Mouse (Mus musculus) ES-E14 (cell line): ENCODE results near the gene Prkcd. TPM values are rescaled to one million over a fixed set of nuclear protein-coding genes. Genes with fewer than 3 reads are reported as not detected.
A peak's percentile ranks its signal among the peaks of the same experiment; 100 is the strongest.

Experiments used
- DNase-seq: peaks from one replicate; pipeline ENCODE4 v3.0.0-alpha.2; 2013; ENCODE audit warnings: low read depth, low spot score
- H3K27ac ChIP-seq: 2 replicates; pipeline ENCODE4 v1.5.1; 2012; ENCODE audit warnings: low read depth, mild to moderate bottlenecking, low read length, moderate library complexity, mixed read lengths; ENCODE audit not compliant: poor library complexity, insufficient read depth, severe bottlenecking
- H3K36me3 ChIP-seq: 2 replicates; pipeline ENCODE4 v1.6.1; 2012; ENCODE audit warnings: mild to moderate bottlenecking, low read length, moderate library complexity, mixed read lengths; ENCODE audit not compliant: control insufficient read depth, poor library complexity, insufficient read depth, severe bottlenecking
- H3K4me1 ChIP-seq, 2 experiments: fragments of 150-350 bp in 1 of 2; sonication (generic) in 1 of 2; 2 replicates each; pipeline ENCODE4 v1.6.1; 2012; ENCODE audit warnings: low read length in 2 of 2, mild to moderate bottlenecking in 1 of 2, mixed read lengths in 1 of 2; ENCODE audit not compliant: control insufficient read depth in 2 of 2, insufficient read depth in 2 of 2, poor library complexity in 1 of 2
- H3K4me3 ChIP-seq, 2 experiments: fragments of 150-350 bp in 1 of 2; sonication (generic) in 1 of 2; 2 replicates each; pipeline ENCODE4 v1.5.1; 2012; ENCODE audit warnings: low read length in 2 of 2, low read depth in 1 of 2, mild to moderate bottlenecking in 1 of 2, mixed read lengths in 1 of 2; ENCODE audit not compliant: insufficient read depth in 1 of 2, poor library complexity in 1 of 2, severe bottlenecking in 1 of 2
- H3K9ac ChIP-seq: 2 replicates; pipeline ENCODE4 v1.6.1; 2012; ENCODE audit warnings: low read depth, mild to moderate bottlenecking, low read length, mixed read lengths; ENCODE audit not compliant: poor library complexity, insufficient read depth, severe bottlenecking
- H3K9me3 ChIP-seq: fragments of 150-350 bp; sonication (generic); 2 replicates; pipeline ENCODE4 v1.6.1; 2012; ENCODE audit warnings: low read depth, mild to moderate bottlenecking, low read length; ENCODE audit not compliant: control insufficient read depth, insufficient read depth
- CHD2 ChIP-seq: IDR thresholded peaks from 2 replicates; pipeline ENCODE4 v1.6.1; 2014; ENCODE audit warnings: mild to moderate bottlenecking, low read depth, low read length, inconsistent platforms
- HCFC1 ChIP-seq: IDR thresholded peaks from 2 replicates; pipeline ENCODE4 v1.6.1; 2012; ENCODE audit warnings: low read length, inconsistent platforms, borderline replicate concordance; ENCODE audit not compliant: insufficient read depth
- MAFK ChIP-seq: IDR thresholded peaks from 2 replicates; pipeline ENCODE4 v1.6.1; 2014; ENCODE audit warnings: mild to moderate bottlenecking, low read depth, low read length, inconsistent platforms; ENCODE audit not compliant: insufficient read depth
- ZC3H11A ChIP-seq: IDR thresholded peaks from 2 replicates; pipeline ENCODE4 v1.6.1; 2012; ENCODE audit warnings: low read depth, mild to moderate bottlenecking, inconsistent platforms, low read length, borderline replicate concordance
- ZNF384 ChIP-seq: IDR thresholded peaks from 2 replicates; pipeline ENCODE4 v1.6.1; 2012; ENCODE audit warnings: low read depth, low read length, inconsistent platforms
- in situ Hi-C, 2 experiments: fragments of 600-800 bp; cut with MboI; formaldehyde crosslinking; loops; one replicate each; pipeline ENCODE4 v1.15.1; 2025; ENCODE audit warnings: low sequenced_read_pairs in 2 of 2, inconsistent platforms in 1 of 2; ENCODE audit not compliant: unreplicated experiment in 2 of 2
- total RNA-seq: library from RNA; depleted of rRNA; stranded (reverse); fragments of 300-350 nt; gene quantifications from 2 replicates; pipeline ENCODE4 v1.2.3, GENCODE M21; 2012; rRNA removed

Prkcd gene
- total RNA-seq, 1 experiment, result 43.8 TPM

DNA sequence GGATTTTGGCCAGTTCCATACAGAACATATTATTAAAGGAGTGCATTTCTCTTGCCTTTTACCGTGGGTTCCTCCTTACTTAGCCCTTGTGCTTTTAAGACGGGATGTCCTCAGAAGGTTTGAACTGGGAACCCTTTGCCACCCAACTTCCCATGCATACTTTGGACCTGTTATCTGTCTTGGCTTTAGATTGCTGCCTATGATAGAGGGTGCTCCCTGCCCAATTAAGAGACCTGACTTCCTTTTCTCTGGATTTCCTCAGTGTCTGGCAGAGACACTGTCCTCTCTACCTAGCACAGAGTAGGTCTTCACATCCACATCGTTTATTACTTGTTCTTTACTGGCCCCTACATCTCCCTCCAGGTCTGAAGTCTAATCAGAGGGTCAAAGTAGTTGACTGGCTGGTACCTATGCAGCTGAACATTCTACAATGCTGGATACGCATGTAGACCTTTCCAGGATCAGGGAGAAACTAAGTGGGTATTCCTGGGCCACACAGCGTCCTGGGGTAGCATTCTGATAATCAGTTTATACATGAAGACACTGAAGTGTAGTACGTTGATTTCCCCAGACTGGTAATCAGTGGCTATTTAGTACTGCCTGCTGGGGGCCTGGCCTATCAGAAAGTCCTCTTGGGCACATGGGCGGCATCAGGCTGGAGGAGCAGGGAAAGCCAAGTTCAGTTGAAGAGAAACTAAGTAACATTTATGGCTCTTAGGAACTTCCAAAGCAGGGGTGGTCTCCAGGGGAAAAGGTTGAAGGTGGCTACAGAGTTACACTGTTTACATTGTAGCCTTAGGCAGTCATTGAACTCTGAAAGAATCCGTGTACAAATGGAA is 75.6 kb downstream of the Prkcd start:
- peak overlapping the region; percentile 95; the same call in 1 of the 2 replicates for H3K9ac ChIP-seq
- H3K9me3 ChIP-seq, result no peaks in the 10 kb centered on the region
- H3K27ac ChIP-seq, result no peak overlapping the region
- TF ChIP-seq CHD2 (no peak), ZC3H11A (no peak), ZNF384 (no peak), HCFC1 (no peak), MAFK (no peak)
- no peak for DNase-seq
- peaks cover 12 to 15% of the 10 kb centered on the region in 2 experiments for H3K4me1 ChIP-seq
- H3K36me3 ChIP-seq, result peaks cover 13% of the 10 kb centered on the region
- peak overlapping the region; percentile 81 to 96 for H3K4me3 ChIP-seq
- in situ Hi-C loops, result no loop called here

DNA sequence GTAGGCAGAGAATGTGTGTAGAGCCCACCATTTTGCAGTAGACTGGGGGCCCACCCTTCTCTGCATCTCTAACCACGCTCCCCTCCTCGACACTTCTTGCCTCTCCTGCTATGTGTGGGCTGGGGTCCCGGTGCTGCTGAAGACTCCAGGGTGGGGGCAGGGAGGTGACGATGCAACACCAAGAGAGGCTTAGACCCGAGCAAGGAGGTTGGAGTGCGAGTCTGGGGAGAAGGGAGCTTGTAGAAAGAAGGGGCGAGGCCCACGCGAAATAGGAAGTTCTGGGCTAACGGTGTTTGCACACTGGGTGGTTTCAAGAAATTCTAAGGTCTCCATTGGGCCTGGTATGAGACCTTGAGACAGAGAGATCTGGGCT is 76.2 kb downstream of the Prkcd start:
- H3K4me3 ChIP-seq, result peak overlapping the region; percentile 81 to 96
- no peak overlapping the region for H3K27ac ChIP-seq
- H3K4me1 ChIP-seq, result peaks cover 12 to 15% of the 10 kb centered on the region in 2 experiments
- TF ChIP-seq HCFC1, result no peak
- no peak for DNase-seq
- H3K9me3 ChIP-seq, result no peaks in the 10 kb centered on the region
- H3K9ac ChIP-seq, result peak overlapping the region; percentile 95
- in situ Hi-C loops, result no loop called here
- H3K36me3 ChIP-seq, result peaks cover 13% of the 10 kb centered on the region

DNA sequence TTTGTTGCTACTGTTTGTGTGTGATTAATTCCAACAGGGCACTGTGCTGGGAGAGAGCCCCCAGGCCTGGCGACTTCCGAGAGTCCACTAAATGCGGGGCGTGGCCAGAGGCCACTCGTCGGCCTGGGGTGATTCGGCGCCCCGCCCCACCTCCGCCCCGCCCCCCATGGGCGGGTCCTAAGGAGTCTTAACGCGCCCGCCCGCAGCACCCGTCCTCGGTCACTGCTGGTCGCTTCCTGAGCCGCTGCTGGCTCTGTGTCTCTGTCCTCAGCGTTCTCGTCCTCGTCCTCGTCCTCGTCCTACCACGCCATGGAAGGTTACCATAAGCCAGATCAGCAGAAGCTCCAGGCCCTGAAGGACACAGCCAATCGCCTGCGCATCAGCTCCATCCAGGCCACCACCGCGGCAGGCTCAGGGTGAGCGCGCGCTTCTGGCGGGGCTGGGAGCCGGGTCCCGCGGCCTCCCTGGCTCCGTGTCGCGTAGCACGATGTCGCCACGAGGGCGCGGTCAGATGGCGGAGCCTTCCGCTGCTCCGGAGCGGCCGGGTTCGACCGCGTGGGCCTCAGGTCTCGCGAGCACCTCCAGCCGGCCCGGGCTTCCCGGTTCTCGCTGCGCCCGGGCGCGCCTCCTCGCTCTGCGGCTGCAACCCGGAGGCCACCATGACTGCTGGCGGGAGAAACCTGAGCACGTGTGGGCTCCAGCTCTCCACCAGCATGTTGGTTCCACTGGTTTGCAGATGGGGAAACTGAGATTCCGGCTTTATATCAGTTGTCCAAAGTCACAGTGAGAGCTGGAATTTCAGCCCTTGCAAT is 76.8 kb downstream of the Prkcd start:
- H3K9ac ChIP-seq, result peak overlapping the region; percentile 95
- H3K4me1 ChIP-seq, result peaks cover 12 to 15% of the 10 kb centered on the region in 2 experiments
- H3K9me3 ChIP-seq, result no peaks in the 10 kb centered on the region
- in situ Hi-C loops, result no loop called here
- TF ChIP-seq CHD2, result peak; percentile 80
- no peak for TF ChIP-seq MAFK
- no peak for TF ChIP-seq ZNF384
- TF ChIP-seq HCFC1, result no peak
- TF ChIP-seq ZC3H11A, result no peak
- H3K27ac ChIP-seq, result peak overlapping the region; percentile 78; the same call in 1 of the 2 replicates
- H3K4me3 ChIP-seq, result peak overlapping the region; percentile 81 to 96
- DNase-seq, result peak; percentile 87
- peaks cover 13% of the 10 kb centered on the region for H3K36me3 ChIP-seq

DNA sequence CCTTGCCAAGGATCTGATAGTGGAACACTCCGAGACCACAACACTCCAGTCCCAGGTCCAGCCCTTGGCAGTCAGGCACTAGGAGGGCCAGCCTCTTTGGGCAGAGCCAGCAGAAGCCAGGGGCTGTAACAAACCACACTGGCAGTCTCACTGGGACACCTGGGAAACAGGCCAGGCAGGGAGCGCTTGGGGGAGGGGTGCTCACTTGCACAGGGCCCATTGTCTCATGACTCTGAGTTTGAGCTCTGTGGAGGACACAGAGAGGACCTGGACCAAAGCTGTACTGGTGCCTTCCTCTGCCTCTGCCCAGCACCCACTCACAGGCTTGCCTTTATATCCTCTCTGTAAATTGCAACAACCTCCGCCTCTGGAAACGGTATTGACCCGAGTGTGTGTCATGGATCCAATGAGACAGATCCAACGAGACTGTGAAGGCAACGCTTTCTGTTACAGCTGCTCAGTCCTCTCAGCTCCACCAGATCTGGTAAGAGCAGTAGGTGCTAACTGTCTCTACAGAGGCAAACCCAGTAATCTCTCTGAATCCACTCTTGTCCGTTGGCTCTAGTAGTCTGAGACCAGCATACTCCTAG is 77.8 kb downstream of the Prkcd start, which contains the start of gene Tkt:
Tkt (plus strand) TSS at position 229 of the 590 bp plus-strand sequence.
- TF ChIP-seq MAFK (no peak), HCFC1 (no peak), CHD2 (no peak), ZC3H11A (no peak), ZNF384 (no peak)
- peak within 1 kb of the TSS; percentile 95 for H3K9ac ChIP-seq
- in situ Hi-C loops, result no loop called here
- H3K36me3 ChIP-seq, result peaks cover 9% of the 10 kb centered on the region
- peak within 1 kb of the TSS; percentile 78; the same call in 1 of the 2 replicates for H3K27ac ChIP-seq
- no peak for DNase-seq
- H3K4me1 ChIP-seq, result peaks cover 12 to 15% of the 10 kb centered on the region in 2 experiments
- H3K9me3 ChIP-seq, result no peaks in the 10 kb centered on the region
- peak within 1 kb of the TSS; percentile 81 to 96 for H3K4me3 ChIP-seq

Other genes with a start within 250 kb of the Prkcd start
- gene Dcp1a, start 146.7 kb downstream of the Prkcd start, total RNA-seq, result 27.8 and 30.6 TPM in 2 replicates
- 0.32 and 0.36 TPM in 2 replicates for gene Cacna1d, start 134.8 kb downstream of the Prkcd start, total RNA-seq
- 740 and 1,077 TPM in 2 replicates for gene Tkt, start 77.9 kb downstream of the Prkcd start, total RNA-seq
- 15.7 and 22.4 TPM in 2 replicates for gene Rft1, start 28.1 kb upstream of the Prkcd start, total RNA-seq
- gene Sfmbt1, start 88.6 kb upstream of the Prkcd start, total RNA-seq, result 5.6 and 7.0 TPM in 2 replicates
- gene Tmem110, start 199.4 kb upstream of the Prkcd start, total RNA-seq, result 21.8 and 33.2 TPM in 2 replicates